Mouse (Mus musculus) forebrain, embryonic 14.5 days (tissue): ENCODE measurements around the gene 2310033P09Rik. TPM values are rescaled to one million over a fixed set of nuclear protein-coding genes. Genes with fewer than 3 reads are reported as not detected.
A peak's percentile ranks its signal among the peaks of the same experiment; 100 is the strongest.

ENCODE experiments used
- ATAC-seq: fragments of 200-750 bp; cut with Nextera tagmentation; 2 replicates; pipeline ENCODE4 v1.8.0; 2017; ENCODE audit warnings: mild to moderate bottlenecking, moderate library complexity
- DNase-seq: peaks from one replicate; pipeline ENCODE4 v3.0.0-alpha.2; 2015; ENCODE audit warnings: low spot score
- H3K27ac ChIP-seq: fragments of 300-500 bp; sonication (generic); 2 replicates; pipeline ENCODE4 v1.5.1; 2014; ENCODE audit warnings: low read depth, mild to moderate bottlenecking, control low read depth, low read length, moderate library complexity
- H3K27me3 ChIP-seq: fragments of 300-500 bp; sonication (generic); replicated peaks from 2 replicates; pipeline ENCODE4 v1.6.1; 2014; ENCODE audit warnings: low read length, control low read depth, mixed read lengths; ENCODE audit not compliant: control insufficient read depth, insufficient read depth
- H3K36me3 ChIP-seq: fragments of 300-500 bp; sonication (generic); 2 replicates; pipeline ENCODE4 v1.6.1; 2014; ENCODE audit warnings: low read length, control low read depth; ENCODE audit not compliant: control insufficient read depth, insufficient read depth
- H3K4me1 ChIP-seq: fragments of 300-500 bp; sonication (generic); 2 replicates; pipeline ENCODE4 v1.6.1; 2014; ENCODE audit warnings: antibody characterized with exemption, low read length, control low read depth; ENCODE audit not compliant: control insufficient read depth, insufficient read depth
- H3K4me2 ChIP-seq: fragments of 300-500 bp; sonication (generic); 2 replicates; pipeline ENCODE4 v1.6.1; 2014; ENCODE audit warnings: mild to moderate bottlenecking, control low read depth, low read length
- H3K4me3 ChIP-seq: fragments of 300-500 bp; sonication (generic); 2 replicates; pipeline ENCODE4 v1.5.1; 2014; ENCODE audit warnings: low read depth, low read length, control low read depth
- H3K9ac ChIP-seq: fragments of 300-500 bp; sonication (generic); 2 replicates; pipeline ENCODE4 v1.6.1; 2014; ENCODE audit warnings: mild to moderate bottlenecking, low read length, control low read depth, moderate library complexity
- H3K9me3 ChIP-seq: fragments of 300-500 bp; sonication (generic); replicated peaks from 2 replicates; pipeline ENCODE4 v1.6.1; 2016; ENCODE audit warnings: low read length, control low read depth, mixed read lengths; ENCODE audit not compliant: control insufficient read depth
- WGBS: fragments of 180-500 bp; shearing (Covaris S2); extraction: QIAGEN DNeasy Blood & Tissue Kit; methylation state at CpG from one replicate; pipeline ENCODE4 v1.1.7; 2014; 5-methylcytosine and 5-hydroxymethylcytosine counted together
- polyA plus RNA-seq: library from polyadenylated mRNA; unstranded; fragments of >200 nt; fragmentation: Nextera tagmentation; extraction: Ambion mirVana; gene quantifications from 2 replicates; pipeline ENCODE4 v1.2.1, GENCODE M21; 2014

Gene 2310033P09Rik
- 27.7 and 30.5 TPM in 2 replicates for polyA plus RNA-seq

GRCm38 (mm10) chr11:59208153-59208831 lies at the start of gene 2310033P09Rik:
2310033P09Rik (plus strand) TSS chr11:59208321.
- Histone ChIP-seq H3K9ac (peak within 1 kb of the TSS; percentile 87), H3K27ac (peak within 1 kb of the TSS; percentile 87), H3K4me1 (peaks cover 5% of the 10 kb centered on the region; the same call in 1 of the 2 replicates), H3K36me3 (peaks cover 57% of the 10 kb centered on the region), H3K9me3 (no peaks in the 10 kb centered on the region), H3K4me2 (peak within 1 kb of the TSS; percentile 73), H3K4me3 (peak within 1 kb of the TSS; percentile 78), H3K27me3 (no peaks in the 10 kb centered on the region)
- ATAC-seq: peak; percentile 92
- DNase-seq: peak; percentile 98
- WGBS: under 1% methylated on average over 67 of the region's 67 CpGs

DNA sequence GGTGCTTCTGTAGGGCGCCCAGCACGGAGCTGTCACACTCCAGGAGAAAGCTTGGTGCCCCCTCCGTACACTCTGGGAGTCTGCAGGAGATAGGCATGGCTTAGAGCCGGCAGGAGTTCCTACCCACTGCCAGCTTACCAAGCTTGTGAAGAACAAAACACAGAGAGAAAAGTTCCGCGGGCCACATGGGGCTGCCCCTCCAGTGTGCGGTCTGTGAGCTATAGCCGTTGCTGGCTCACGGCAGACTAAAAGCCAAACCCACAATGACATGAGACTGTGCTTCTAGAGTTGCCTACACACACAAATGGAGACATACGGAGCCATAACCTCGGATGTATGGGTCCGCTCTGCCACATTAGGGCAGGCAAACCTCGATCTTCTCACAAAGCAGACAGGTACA lies 49.0 kb upstream of the 2310033P09Rik start:
- H3K36me3 ChIP-seq: peaks cover 6% of the 10 kb centered on the region
- H3K27me3 ChIP-seq: no peaks in the 10 kb centered on the region
- no peak overlapping the region for H3K4me2 ChIP-seq
- DNase-seq (no peak), ATAC-seq (no peak)
- no peak overlapping the region for H3K27ac ChIP-seq
- H3K9ac ChIP-seq: no peak overlapping the region
- H3K4me3 ChIP-seq: no peak overlapping the region
- H3K4me1 ChIP-seq: peaks cover 7% of the 10 kb centered on the region
- no peaks in the 10 kb centered on the region for H3K9me3 ChIP-seq
- 92% methylated on average over 13 of the region's 13 CpGs for WGBS

DNA sequence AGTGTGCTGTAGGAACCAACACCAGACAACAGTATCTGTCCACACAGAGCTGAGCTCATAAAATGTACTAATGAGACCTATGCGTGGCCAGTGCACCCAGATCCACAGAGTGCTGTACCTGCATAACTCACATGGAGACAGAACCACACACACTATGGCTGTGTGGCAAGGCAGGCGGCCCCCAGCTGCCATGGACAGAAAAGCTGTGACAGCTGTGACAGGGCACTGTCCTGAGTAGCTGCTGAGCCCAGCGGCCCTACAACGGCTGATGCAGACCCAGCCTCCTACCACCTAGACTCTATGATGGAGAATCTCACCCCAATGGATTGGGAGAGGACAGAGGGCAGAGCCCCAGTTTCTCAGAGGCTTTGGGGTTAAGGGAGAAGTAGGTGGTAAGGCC lies 48.6 kb upstream of the 2310033P09Rik start:
- Histone ChIP-seq H3K9me3 (no peaks in the 10 kb centered on the region), H3K36me3 (peaks cover 6% of the 10 kb centered on the region), H3K4me1 (peaks cover 8% of the 10 kb centered on the region), H3K27me3 (no peaks in the 10 kb centered on the region), H3K4me2 (no peak overlapping the region), H3K9ac (no peak overlapping the region), H3K4me3 (no peak overlapping the region), H3K27ac (no peak overlapping the region)
- WGBS: 90% methylated on average over 4 of the region's 4 CpGs
- DNase-seq (no peak), ATAC-seq (no peak)

DNA sequence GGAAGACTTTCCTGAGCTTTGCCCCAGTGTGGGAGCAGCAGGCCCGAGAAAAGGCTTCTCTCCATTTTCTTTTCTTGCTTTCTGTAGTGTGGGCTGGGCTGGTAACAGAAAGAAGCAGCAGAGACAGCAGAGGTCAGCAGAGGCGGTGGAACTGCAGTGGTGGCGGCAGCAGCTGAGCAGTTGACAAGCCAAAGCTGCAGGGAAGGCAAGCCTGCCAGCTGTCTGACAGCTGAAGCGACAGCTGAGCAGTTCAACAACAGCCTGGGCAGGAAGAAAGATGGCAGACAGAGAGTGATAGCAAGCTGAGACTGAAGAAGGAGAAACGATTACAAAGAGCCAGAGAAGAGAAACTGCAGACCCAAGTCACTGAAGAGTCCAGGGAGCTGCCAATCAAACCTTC lies 46.7 kb upstream of the 2310033P09Rik start:
- H3K4me3 ChIP-seq: no peak overlapping the region
- ATAC-seq (no peak), DNase-seq (no peak)
- H3K9ac ChIP-seq: no peak overlapping the region
- WGBS: 83% methylated on average over 5 of the region's 5 CpGs
- H3K9me3 ChIP-seq: no peaks in the 10 kb centered on the region
- H3K4me1 ChIP-seq: peaks cover 8% of the 10 kb centered on the region
- H3K36me3 ChIP-seq: peaks cover 3% of the 10 kb centered on the region
- no peak overlapping the region for H3K27ac ChIP-seq
- H3K27me3 ChIP-seq: no peaks in the 10 kb centered on the region
- H3K4me2 ChIP-seq: no peak overlapping the region

DNA sequence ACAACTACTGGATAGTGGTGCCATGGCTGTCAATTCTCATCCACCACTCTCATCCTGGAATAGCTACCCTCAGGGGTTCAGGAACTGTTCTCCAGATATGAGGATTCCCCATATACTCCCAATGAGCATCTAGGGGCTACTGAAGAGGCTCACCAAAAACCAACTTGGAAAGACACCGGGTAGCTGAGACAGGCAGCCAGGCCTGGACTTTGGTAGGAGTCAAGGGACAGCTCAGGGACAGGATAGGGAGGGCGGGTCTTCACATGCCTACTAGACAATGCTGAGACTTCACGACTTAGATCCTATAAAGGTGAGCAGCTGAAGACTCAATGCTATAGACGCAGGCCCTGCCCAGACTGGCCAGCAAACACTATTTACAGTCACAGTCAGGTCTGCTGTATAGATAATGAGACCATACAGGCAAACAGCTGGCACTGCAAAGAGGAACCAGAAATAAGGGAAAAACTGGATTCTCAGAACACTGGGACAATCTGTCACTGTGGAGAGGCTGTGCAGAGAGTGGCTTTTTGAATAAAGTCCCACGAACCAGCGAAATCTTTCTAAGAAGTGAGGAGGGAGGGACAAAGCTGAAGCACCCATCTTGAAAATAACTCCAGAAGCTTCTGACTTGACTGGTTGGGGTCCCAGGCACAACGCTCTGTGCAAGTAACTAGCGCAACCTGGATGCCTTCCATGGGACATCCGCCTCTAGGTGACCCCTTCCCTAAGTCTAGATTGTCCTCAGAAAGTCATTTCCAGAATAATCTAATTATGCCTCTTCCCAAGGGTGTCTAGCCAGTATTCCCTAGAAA lies 45.5 kb upstream of the 2310033P09Rik start:
- H3K27me3 ChIP-seq: no peaks in the 10 kb centered on the region
- no peaks in the 10 kb centered on the region for H3K9me3 ChIP-seq
- DNase-seq (no peak), ATAC-seq (no peak)
- WGBS: 61% methylated on average over 9 of the region's 9 CpGs
- H3K27ac ChIP-seq: peak overlapping the region; percentile 99
- H3K36me3 ChIP-seq: peaks cover under 1% of the 10 kb centered on the region
- H3K4me1 ChIP-seq: peaks cover 8% of the 10 kb centered on the region
- H3K4me2 ChIP-seq: peak overlapping the region; percentile 66
- H3K4me3 ChIP-seq: peak overlapping the region; percentile 65
- peak overlapping the region; percentile 85 for H3K9ac ChIP-seq

- H3K4me3 ChIP-seq: peak within 1 kb of the TSS; percentile 65
- H3K9ac ChIP-seq: peak within 1 kb of the TSS; percentile 85
- no peaks in the 10 kb centered on the region for H3K27me3 ChIP-seq
- H3K4me1 ChIP-seq: peaks cover 8% of the 10 kb centered on the region
- H3K36me3 ChIP-seq: no peaks in the 10 kb centered on the region; the same call in 1 of the 2 replicates
- peak; percentile 100 for ATAC-seq
- H3K27ac ChIP-seq: peak within 1 kb of the TSS; percentile 99
- WGBS: 3% methylated on average over 68 of the region's 68 CpGs
- peak within 1 kb of the TSS; percentile 66 for H3K4me2 ChIP-seq
- DNase-seq: peak; percentile 99
- no peaks in the 10 kb centered on the region for H3K9me3 ChIP-seq
Measured at GRCm38 (mm10) chr11:59163255-59164236, 44.6 kb upstream of the 2310033P09Rik start, which contains the start of gene Iba57. Iba57 (minus strand) TSS chr11:59163739.

DNA sequence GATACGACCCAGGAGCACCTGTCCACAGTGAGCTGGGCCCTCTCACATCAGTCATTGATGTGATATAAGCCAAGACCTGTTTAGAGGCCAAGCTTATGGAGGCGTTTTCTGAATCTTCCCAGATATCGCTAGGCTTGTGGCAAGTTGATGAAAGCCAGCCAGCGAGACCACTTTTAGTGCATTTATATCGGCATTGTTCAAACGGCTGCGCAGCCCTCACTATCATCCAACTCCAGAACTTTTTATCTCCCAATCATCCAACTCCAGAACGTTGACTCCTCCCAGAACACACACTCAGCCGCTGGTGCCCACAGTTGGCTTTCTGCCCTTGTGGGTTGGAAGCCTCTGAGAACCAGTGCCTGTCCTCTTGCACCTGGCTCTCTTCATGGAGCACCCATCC lies 43.7 kb upstream of the 2310033P09Rik start:
- no peaks in the 10 kb centered on the region for H3K27me3 ChIP-seq
- H3K27ac ChIP-seq: no peak overlapping the region
- H3K4me1 ChIP-seq: peaks cover 8% of the 10 kb centered on the region
- H3K4me2 ChIP-seq: peak overlapping the region; percentile 56
- H3K9ac ChIP-seq: no peak overlapping the region
- no peak for ATAC-seq
- no peaks in the 10 kb centered on the region for H3K9me3 ChIP-seq
- 88% methylated on average over 9 of the region's 9 CpGs for WGBS
- no peak for DNase-seq
- no peak overlapping the region for H3K4me3 ChIP-seq
- H3K36me3 ChIP-seq: no peaks in the 10 kb centered on the region; the same call in 1 of the 2 replicates

DNA sequence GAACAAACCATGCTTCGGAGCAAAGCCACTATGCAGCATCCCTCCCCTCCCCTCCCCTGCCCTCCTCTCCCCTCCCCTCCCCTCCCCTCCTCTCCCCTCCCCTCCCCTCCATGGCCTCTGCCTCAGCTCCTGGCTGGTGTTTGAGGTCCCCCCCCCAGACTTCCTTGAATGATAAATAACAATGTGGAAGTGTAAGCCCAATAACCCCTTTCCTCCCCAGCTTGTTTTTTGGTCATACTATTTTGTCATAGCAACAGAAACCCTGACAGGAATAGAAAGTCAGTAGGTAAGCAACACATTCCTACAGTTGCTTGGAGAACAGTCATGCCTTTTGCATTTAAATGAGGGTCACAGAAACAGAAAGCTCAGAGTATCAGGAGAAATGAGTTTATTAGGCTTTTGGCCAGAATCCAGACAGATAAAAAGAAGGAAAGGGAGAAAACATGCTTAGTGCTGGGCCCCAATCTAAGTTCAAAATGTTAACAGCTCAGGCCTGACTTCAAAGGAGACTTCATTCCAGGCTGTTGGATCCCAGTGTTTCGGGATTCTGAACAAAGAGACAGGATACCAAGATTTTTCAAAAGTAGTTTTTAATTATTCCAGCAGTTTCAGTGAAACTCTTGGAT lies 42.4 kb upstream of the 2310033P09Rik start:
- WGBS: 25% methylated on average over 2 of the region's 2 CpGs
- H3K27me3 ChIP-seq: no peaks in the 10 kb centered on the region
- H3K27ac ChIP-seq: no peak overlapping the region
- no peak overlapping the region for H3K4me3 ChIP-seq
- DNase-seq: peak; percentile 7
- no peaks in the 10 kb centered on the region for H3K9me3 ChIP-seq
- no peak for ATAC-seq
- no peaks in the 10 kb centered on the region; the same call in 1 of the 2 replicates for H3K36me3 ChIP-seq
- H3K4me2 ChIP-seq: no peak overlapping the region
- H3K4me1 ChIP-seq: peaks cover 8% of the 10 kb centered on the region
- H3K9ac ChIP-seq: no peak overlapping the region
